14 mouse cellular contexts compared by ENCODE assay signal in the genomic region with DNA sequence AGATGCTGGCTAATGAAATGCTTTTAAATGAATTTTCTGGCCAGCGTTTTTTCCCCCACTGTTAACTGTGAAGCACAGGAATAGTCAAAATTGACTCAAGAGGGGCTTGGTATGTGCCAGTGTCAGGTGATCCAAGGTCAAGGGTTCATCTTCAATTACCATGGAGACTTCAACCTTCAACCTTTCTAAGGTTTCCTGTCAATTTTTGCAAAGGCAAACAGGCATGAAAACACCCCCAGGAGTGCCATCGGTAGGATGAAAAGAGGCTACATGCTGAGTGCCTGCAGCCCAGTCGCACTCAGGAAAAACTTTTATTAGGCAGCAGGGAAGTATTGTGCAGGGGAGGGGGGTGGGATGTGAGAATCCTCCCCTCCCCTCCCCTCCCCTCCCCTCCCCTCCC. TPM values are rescaled to one million over a fixed set of nuclear protein-coding genes. Genes with fewer than 3 reads are reported as not detected.
DNase-seq lines count a peak whose midpoint lies in the region; ATAC-seq and TF ChIP-seq lines count a peak whose summit lies in the region.
"Had no signal": no experiment of that assay in that cellular context is flagged by ENCODE, and none has a peak within 500 bp of the region (broad histone marks: within the 10 kb centered on the region; RNA-seq: fewer than 3 reads in every experiment).

No protein-coding gene starts in this region.

- no peak overlapping the region for H3K9ac ChIP-seq in limb, embryonic 13.5 days
- H3K9ac ChIP-seq: embryonic facial prominence, embryonic 15.5 days; hindbrain, embryonic 15.5 days; limb, embryonic 15.5 days had no signal

- ATAC-seq in limb, embryonic 13.5 days (ENCODE audit: low FRiP score, low read depth), result no peak
- no peak for ATAC-seq in activated CD4-positive, CD25-positive, alpha-beta regulatory T cell, adult 4 months

- peaks cover 60% of the 10 kb centered on the region for H3K4me1 ChIP-seq in heart, embryonic 10.5 days
- H3K4me1 ChIP-seq in bone marrow macrophage, adult 2 months (ENCODE audit: control insufficient read depth, insufficient read depth, low read length), result peaks cover 25% of the 10 kb centered on the region
- H3K4me1 ChIP-seq in limb, embryonic 13.5 days, result peaks cover 36% of the 10 kb centered on the region

- no peak for TF ChIP-seq POLR2A in bone marrow macrophage, adult 2 months (IDR thresholded peaks at IDR 0.05; ENCODE audit: borderline replicate concordance, low read depth, low read length)

- H3K4me3 ChIP-seq in heart, embryonic 10.5 days, result no peak overlapping the region
- H3K4me3 ChIP-seq in bone marrow macrophage, adult 2 months (ENCODE audit: insufficient read depth, low read length), result no peak overlapping the region
- H3K4me3 ChIP-seq in limb, embryonic 13.5 days, result no peak overlapping the region
- H3K4me3 ChIP-seq: embryonic facial prominence, embryonic 15.5 days; hindbrain, embryonic 15.5 days; limb, embryonic 15.5 days had no signal

- no peaks in the 10 kb centered on the region for H3K27me3 ChIP-seq in heart, embryonic 10.5 days (ENCODE audit: insufficient read depth, poor library complexity, severe bottlenecking)
- H3K27me3 ChIP-seq in limb, embryonic 13.5 days, result no peaks in the 10 kb centered on the region
- H3K27me3 ChIP-seq: embryonic facial prominence, embryonic 15.5 days; hindbrain, embryonic 15.5 days; limb, embryonic 15.5 days had no signal

- 15% methylated on average over 3 of the region's 3 CpGs for WGBS in heart, embryonic 10.5 days
- 5% methylated on average over 3 of the region's 3 CpGs for WGBS in limb, embryonic 13.5 days

- no peak for DNase-seq in heart, embryonic 10.5 days (ENCODE audit: low spot score)
- no peak for DNase-seq in heart, adult 18-20 months
- peak; percentile 83 for DNase-seq in kidney, adult 9 months
- no peak for DNase-seq in kidney, adult 18-20 months
- DNase-seq in spleen, postnatal 14 days (ENCODE audit: low spot score in 2 of 2), result no peak
- DNase-seq: layer of hippocampus, adult 9-11 months; thymus, postnatal 36 days had no signal

- no peaks in the 10 kb centered on the region for H3K9me3 ChIP-seq in heart, embryonic 10.5 days
- no peaks in the 10 kb centered on the region for H3K9me3 ChIP-seq in limb, embryonic 13.5 days
- H3K9me3 ChIP-seq: embryonic facial prominence, embryonic 15.5 days; hindbrain, embryonic 15.5 days; limb, embryonic 15.5 days had no signal

- H3K36me3 ChIP-seq in heart, embryonic 10.5 days, result no peaks in the 10 kb centered on the region
- H3K36me3 ChIP-seq in limb, embryonic 13.5 days, result no peaks in the 10 kb centered on the region
- H3K36me3 ChIP-seq: embryonic facial prominence, embryonic 15.5 days; hindbrain, embryonic 15.5 days; limb, embryonic 15.5 days had no signal

- H3K4me2 ChIP-seq in limb, embryonic 13.5 days (replicated peaks), result no peak overlapping the region
- H3K4me2 ChIP-seq: embryonic facial prominence, embryonic 15.5 days; hindbrain, embryonic 15.5 days; limb, embryonic 15.5 days had no signal

- TF ChIP-seq CTCF in bone marrow macrophage, adult 2 months (IDR thresholded peaks at IDR 0.05; ENCODE audit: low read depth, low read length), result no peak

- peak overlapping the region; percentile 90 for H3K27ac ChIP-seq in heart, embryonic 10.5 days
- H3K27ac ChIP-seq in bone marrow macrophage, adult 2 months (ENCODE audit: insufficient read depth, low read depth, low read length), result peak overlapping the region; percentile 11; the same call in 1 of the 2 replicates
- peak overlapping the region; percentile 12; the same call in 1 of the 2 replicates for H3K27ac ChIP-seq in limb, embryonic 13.5 days
- H3K27ac ChIP-seq: hindbrain, embryonic 15.5 days had no signal

RNA-seq across cellular contexts. Expression of gene Ddc, which starts 12.0 kb away (rescaled TPM):
- polyA plus RNA-seq in heart, embryonic 10.5 days (2016; fragmentation: Nextera tagmentation; extraction: Ambion mirVana), result 34.5 and 42.8 TPM in 2 replicates
- total RNA-seq in heart, adult 18-20 months (2021), result 1 to 10 TPM; 1.3 to 1.9 TPM
- polyA plus RNA-seq in bone marrow macrophage, adult 2 months (2012; ENCODE audit: insufficient read depth, insufficient read length, missing spikeins), result not detected in 2 replicates
- polyA plus RNA-seq in limb, embryonic 13.5 days (2015; fragmentation: Nextera tagmentation; extraction: Ambion mirVana), result 16.8 and 18.4 TPM in 2 replicates
- 1 to 10 TPM; 1.9 to 2.4 TPM for polyA plus RNA-seq in activated CD4-positive, CD25-positive, alpha-beta regulatory T cell, adult 4 months (2017; shearing (Covaris generic))
- total RNA-seq: monocyte, adult 5-6 weeks had no signal

Comparison
In these comparisons a context has a peak if more than half of its experiments do, and no peak if none do; other contexts are left out.
1. H3K27ac ChIP-seq: peak in every context shown above with its lines; median percentile 90 in heart, embryonic 10.5 days; 12 in limb, embryonic 13.5 days; 11 in bone marrow macrophage, adult 2 months.